Mouse (Mus musculus) layer of hippocampus, adult 9-10 months (tissue): Measurements from ENCODE around the gene Nav2.

Experiments
- DNase-seq: peaks from one replicate; pipeline ENCODE4 v3.0.0; 2022; ENCODE audit warnings: low spot score

Gene Nav2

GRCm38 (mm10) chr7:49448580-49448979 is 540.1 kb downstream of the Nav2 start:
- DNase-seq, result no peak

- DNase-seq, result no peak
These were observed 542.0 kb downstream of the Nav2 start for GRCm38 (mm10) chr7:49450261-49451141.

GRCm38 (mm10) chr7:49451240-49451639 is 542.7 kb downstream of the Nav2 start:
- no peak for DNase-seq

GRCm38 (mm10) chr7:49452274-49452673 is 543.8 kb downstream of the Nav2 start:
- DNase-seq, result no peak

- no peak for DNase-seq
These were observed 546.1 kb downstream of the Nav2 start for GRCm38 (mm10) chr7:49454601-49455000.

- DNase-seq, result no peak
These were observed 547.6 kb downstream of the Nav2 start for GRCm38 (mm10) chr7:49456148-49456547.

- DNase-seq, result no peak
These were observed 548.9 kb downstream of the Nav2 start for GRCm38 (mm10) chr7:49457398-49457797.

- DNase-seq, result no peak
These were observed 549.4 kb downstream of the Nav2 start for GRCm38 (mm10) chr7:49457890-49458289.

GRCm38 (mm10) chr7:49462328-49462811 is 553.9 kb downstream of the Nav2 start:
- DNase-seq, result no peak

- no peak for DNase-seq
These were observed 559.3 kb downstream of the Nav2 start for GRCm38 (mm10) chr7:49467861-49468260.

GRCm38 (mm10) chr7:49468492-49469205 is 560.1 kb downstream of the Nav2 start:
- no peak for DNase-seq

GRCm38 (mm10) chr7:49471278-49471677 is 562.8 kb downstream of the Nav2 start:
- DNase-seq, result no peak

GRCm38 (mm10) chr7:49475282-49475681 is 566.8 kb downstream of the Nav2 start:
- DNase-seq, result no peak

- no peak for DNase-seq
These were observed 567.6 kb downstream of the Nav2 start for GRCm38 (mm10) chr7:49476163-49476562.

- DNase-seq, result no peak
These were observed 568.1 kb downstream of the Nav2 start for GRCm38 (mm10) chr7:49476666-49477065.

- DNase-seq, result no peak
These were observed 568.8 kb downstream of the Nav2 start for GRCm38 (mm10) chr7:49477076-49477975.

GRCm38 (mm10) chr7:49477976-49478349 is 569.4 kb downstream of the Nav2 start:
- no peak for DNase-seq

GRCm38 (mm10) chr7:49478886-49479285 is 570.4 kb downstream of the Nav2 start:
- no peak for DNase-seq

- no peak for DNase-seq
These were observed 572.4 kb downstream of the Nav2 start for GRCm38 (mm10) chr7:49480962-49481361.

- DNase-seq, result no peak
These were observed 575.7 kb downstream of the Nav2 start for GRCm38 (mm10) chr7:49484036-49484744.

- no peak for DNase-seq
These were observed 576.9 kb downstream of the Nav2 start for GRCm38 (mm10) chr7:49485292-49485847.
